Mouse (Mus musculus) spleen, adult 12 weeks (tissue): ENCODE measurements at regions not wholly inside any gene's neighbourhood (a gene's known extent, or its start where the extent isn't known, plus 50 kb on each side); places are given as distances from the start of the nearest gene placed in this dataset.

Experiments
- DNase-seq: peaks from one replicate; pipeline ENCODE4 v3.0.0; 2022; ENCODE audit warnings: low spot score

- no peak for DNase-seq
Measured at GRCm38 (mm10) chr6:59556668-59557310, 130.7 kb upstream of the Gprin3 start.

DNA sequence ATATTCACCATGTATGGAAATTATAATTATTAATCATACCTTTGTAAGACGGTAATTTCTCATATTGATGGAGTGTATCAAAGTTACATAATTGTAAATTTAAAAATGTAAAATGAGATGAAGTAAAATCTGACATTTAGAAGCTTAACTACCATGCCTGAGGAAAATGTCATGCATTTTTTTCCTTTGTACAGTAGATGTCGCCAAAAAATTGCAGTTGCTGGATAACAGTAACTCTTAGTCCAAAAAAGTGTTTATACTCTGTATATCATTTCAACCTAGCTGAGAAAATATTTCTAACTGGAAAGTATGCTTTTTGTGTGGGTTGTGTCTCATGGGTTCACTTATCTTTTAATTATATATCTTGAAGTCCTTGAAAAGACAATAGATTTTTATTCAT, 110.9 kb upstream of the Gprin3 start:
- DNase-seq, result no peak

DNA sequence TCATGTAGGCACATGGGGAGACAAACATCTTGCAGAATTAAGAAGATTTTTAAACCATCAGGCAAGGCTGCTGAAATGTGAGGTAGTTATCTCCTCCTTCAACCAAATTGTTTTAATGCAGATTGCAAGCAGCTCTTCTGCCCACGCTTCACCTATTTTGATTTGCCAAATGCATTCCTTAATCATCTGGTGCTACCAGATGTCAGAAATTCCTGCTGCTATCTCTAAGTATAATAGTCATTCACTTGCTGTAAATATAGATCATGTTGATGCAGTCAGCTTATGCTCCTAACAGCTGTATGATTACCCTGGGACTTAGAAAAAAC, 98.8 kb upstream of the Gprin3 start:
- DNase-seq, result no peak

GRCm38 (mm10) chr6:59524095-59524939, 98.2 kb upstream of the Gprin3 start:
- no peak for DNase-seq

DNA sequence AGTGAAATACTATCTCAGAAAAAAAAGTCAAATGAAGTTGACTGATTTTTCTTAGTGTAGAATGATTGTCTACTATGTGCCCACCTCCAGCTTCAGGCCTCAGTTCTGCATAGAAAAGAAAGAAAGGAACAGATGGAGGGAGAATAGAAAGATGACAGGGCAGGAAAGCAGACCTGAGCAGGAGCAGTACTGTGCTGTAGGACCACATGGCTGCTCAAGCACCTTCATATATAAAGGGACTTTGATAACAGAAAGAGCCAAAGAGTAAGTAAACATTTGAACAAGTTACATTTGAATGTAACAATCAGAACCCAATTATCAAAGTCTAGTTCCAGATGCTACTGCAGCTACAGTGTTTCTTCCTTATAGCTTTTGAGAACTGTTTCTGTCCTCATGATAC, 96.9 kb upstream of the Gprin3 start:
- no peak for DNase-seq

DNA sequence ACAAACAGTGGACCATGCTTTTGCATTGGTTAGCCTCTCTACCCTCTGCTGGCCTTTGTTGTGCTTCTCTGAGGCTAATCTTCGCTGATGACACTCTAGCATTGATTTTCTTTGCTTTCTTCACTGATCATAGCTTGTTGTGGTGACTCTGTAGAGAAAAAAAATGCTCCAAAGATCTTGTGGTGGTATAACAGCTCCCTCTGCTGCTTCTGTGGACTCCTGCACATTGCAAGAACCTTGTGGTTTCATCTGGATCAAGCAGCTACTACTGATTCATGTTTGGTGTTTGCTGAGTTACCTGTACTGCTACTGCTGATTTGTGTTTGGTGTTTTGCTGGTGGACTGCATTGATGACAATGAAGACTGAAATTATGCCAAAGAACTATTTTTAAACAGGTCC, 74.7 kb upstream of the Gprin3 start:
- DNase-seq, result no peak

DNA sequence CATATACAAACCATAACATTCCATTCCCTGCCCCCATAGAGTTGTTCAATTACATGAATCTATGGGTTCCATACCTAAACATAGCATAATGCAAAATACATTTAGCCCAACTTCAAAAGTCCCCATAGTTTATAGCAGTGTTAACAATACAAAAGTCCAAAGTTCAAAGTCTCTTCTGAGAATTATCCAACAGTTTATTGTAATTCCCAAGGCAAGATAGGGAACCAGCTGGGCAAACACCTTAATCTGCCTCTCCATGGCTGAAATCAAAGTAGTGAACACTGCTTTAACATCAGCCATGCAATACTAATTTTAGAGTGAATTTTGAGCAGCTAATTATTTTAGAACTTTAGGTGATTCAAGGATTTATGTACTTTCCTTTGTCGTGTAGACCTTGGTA, 72.7 kb upstream of the Gprin3 start:
- DNase-seq, result no peak

- peak; percentile 7 for DNase-seq
Measured at GRCm38 (mm10) chr6:59498079-59498478, 72.0 kb upstream of the Gprin3 start.

DNA sequence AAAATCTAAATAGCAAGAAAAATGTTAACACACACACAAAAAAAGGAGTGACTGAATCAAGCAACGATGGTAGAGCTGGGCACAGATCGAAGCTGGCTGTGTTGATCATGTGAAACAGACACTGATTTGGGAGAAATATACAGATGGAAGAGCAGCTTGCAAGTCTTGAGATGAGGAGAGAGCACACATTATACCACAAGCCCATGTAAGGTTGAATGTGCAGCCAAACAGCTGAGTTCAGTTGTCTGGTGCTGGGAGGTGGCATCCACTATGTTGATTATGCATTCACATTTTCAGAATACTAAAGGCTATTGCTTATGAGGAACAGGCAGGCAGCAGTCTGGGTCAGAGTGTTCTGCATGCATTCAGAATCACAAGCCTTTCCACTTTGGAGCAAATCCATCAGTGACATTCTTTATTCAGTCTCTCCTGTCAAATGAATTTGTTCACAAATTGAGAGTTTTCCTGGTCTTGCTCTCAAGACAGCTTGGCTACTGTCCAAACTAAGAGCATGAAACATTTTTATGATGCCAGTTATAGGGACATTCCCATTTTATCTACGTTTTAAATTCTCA, 63.0 kb upstream of the Gprin3 start:
- DNase-seq, result no peak

DNA sequence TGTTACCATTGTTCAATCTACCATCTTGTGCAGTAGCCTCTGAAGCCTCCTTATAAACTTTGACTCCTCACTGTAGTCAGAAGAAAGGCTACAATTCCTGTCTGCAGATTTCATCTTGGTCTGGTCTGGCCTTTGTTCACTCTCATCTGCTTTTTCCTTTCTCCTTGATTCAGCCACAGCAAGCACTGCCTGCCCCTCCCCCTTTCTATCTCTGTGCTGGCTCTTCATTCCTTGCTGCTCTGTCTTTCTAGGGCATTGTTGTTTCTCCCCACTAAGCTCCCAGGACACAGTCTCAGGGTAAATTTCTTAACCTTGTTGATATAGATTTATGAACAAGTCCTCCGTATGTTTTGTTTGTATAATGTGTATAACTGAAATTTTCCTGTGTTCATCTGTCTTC, 62.3 kb upstream of the Gprin3 start:
- DNase-seq, result no peak

DNA sequence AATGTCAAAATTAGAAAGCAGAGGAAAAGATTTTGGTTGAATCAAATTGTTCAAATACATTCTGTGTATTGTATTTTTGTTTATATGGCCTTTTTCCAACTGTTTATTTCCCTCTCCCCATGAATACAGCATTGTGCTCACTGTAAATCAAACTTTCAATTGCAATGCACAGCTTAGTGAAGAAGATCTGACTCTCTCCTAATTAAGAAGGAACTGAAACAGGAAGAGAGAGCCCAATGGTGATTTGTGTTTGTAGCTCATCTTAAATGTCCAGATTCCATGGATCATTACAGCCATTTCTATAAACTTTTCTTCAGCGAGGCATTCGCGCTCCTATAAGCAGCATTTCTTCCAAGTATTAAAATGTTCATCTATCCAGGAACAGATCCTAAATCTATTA, 57.9 kb upstream of the Gprin3 start:
- DNase-seq, result no peak

DNA sequence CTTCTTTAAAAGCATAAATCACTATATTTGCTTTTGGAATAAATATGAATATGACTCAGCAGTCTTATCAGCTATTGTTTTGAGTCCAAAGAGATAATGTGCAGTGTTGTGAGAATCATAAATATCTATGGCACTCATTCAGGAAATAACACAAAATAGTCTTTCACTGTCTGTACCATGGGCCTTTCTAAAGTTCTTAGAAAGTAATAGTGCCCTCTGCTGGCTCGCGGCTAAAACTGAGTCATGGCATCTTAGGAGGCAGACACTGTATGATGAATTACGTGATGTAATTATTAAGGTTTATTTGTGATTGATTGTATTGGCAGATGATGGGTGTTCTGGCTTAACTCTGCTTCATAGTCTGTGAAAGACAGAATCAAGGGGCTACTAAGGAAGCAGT, 57.5 kb upstream of the Gprin3 start:
- no peak for DNase-seq
